Mouse (Mus musculus): Measurements from ENCODE around the gene Ube2ql1. TPM values are rescaled to one million over a fixed set of nuclear protein-coding genes. Genes with fewer than 3 reads are reported as not detected.

The Ube2ql1 gene
- polyA plus RNA-seq, 1 experiment = 1.7 TPM

GRCm38 (mm10) chr13:69717860-69718598 is 21.7 kb downstream of the Ube2ql1 start:
- TF ChIP-seq POLR2A (IDR thresholded peaks at IDR 0.05; ENCODE audit: low read depth, low read length) (no peak), CTCF (IDR thresholded peaks at IDR 0.05; ENCODE audit: borderline replicate concordance, insufficient read depth, low read length) (no peak)
- Histone ChIP-seq H3K27ac (ENCODE audit: insufficient read depth, low read length) (no peak overlapping the region), H3K4me3 (ENCODE audit: insufficient read depth, low read length) (no peak overlapping the region), H3K4me1 (ENCODE audit: control insufficient read depth, insufficient read depth, low read length) (no peaks in the 10 kb centered on the region; the same call in 1 of the 2 replicates)

GRCm38 (mm10) chr13:69708236-69708635 is 31.5 kb downstream of the Ube2ql1 start:
- TF ChIP-seq CTCF (IDR thresholded peaks at IDR 0.05; ENCODE audit: borderline replicate concordance, insufficient read depth, low read length) (no peak), POLR2A (IDR thresholded peaks at IDR 0.05; ENCODE audit: low read depth, low read length) (no peak)
- H3K4me1 ChIP-seq (ENCODE audit: control insufficient read depth, insufficient read depth, low read length) = no peaks in the 10 kb centered on the region
- no peak overlapping the region for H3K27ac ChIP-seq (ENCODE audit: insufficient read depth, low read length)
- no peak overlapping the region for H3K4me3 ChIP-seq (ENCODE audit: insufficient read depth, low read length)

GRCm38 (mm10) chr13:69707496-69707895 is 32.2 kb downstream of the Ube2ql1 start:
- TF ChIP-seq POLR2A (IDR thresholded peaks at IDR 0.05; ENCODE audit: low read depth, low read length) (no peak), CTCF (IDR thresholded peaks at IDR 0.05; ENCODE audit: borderline replicate concordance, insufficient read depth, low read length) (no peak)
- Histone ChIP-seq H3K4me3 (ENCODE audit: insufficient read depth, low read length) (no peak overlapping the region), H3K27ac (ENCODE audit: insufficient read depth, low read length) (no peak overlapping the region), H3K4me1 (ENCODE audit: control insufficient read depth, insufficient read depth, low read length) (no peaks in the 10 kb centered on the region)

GRCm38 (mm10) chr13:69706919-69707318 is 32.8 kb downstream of the Ube2ql1 start:
- Histone ChIP-seq H3K4me1 (ENCODE audit: control insufficient read depth, insufficient read depth, low read length) (no peaks in the 10 kb centered on the region), H3K27ac (ENCODE audit: insufficient read depth, low read length) (no peak overlapping the region), H3K4me3 (ENCODE audit: insufficient read depth, low read length) (no peak overlapping the region)
- TF ChIP-seq POLR2A (IDR thresholded peaks at IDR 0.05; ENCODE audit: low read depth, low read length) (no peak), CTCF (IDR thresholded peaks at IDR 0.05; ENCODE audit: borderline replicate concordance, insufficient read depth, low read length) (no peak)

DNA sequence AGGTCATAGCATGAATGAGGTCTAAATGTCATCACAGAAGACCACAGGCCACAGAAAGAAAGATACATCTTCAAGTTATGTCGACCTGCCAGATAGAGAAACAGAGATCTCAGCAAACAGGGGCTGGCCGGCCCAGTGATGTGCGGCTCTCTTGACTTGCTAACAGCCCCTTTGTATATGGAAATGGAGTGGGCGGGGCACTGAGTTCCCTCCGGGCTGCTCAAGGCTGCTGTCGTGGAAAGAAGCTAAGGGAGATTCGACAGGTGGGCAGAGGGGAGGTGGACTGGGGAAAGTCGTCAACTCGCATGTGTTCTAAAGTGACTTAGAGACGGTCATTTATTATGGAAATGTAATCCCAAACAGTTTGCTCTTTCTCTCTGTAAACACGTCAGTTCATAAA is 36.2 kb downstream of the Ube2ql1 start:
- no peak overlapping the region for H3K27ac ChIP-seq (ENCODE audit: insufficient read depth, low read length)
- no peak for TF ChIP-seq POLR2A (IDR thresholded peaks at IDR 0.05; ENCODE audit: low read depth, low read length)
- no peak overlapping the region for H3K4me3 ChIP-seq (ENCODE audit: insufficient read depth, low read length)
- H3K4me1 ChIP-seq (ENCODE audit: control insufficient read depth, insufficient read depth, low read length) = no peaks in the 10 kb centered on the region

- Histone ChIP-seq H3K27ac (ENCODE audit: insufficient read depth, low read length) (no peak overlapping the region), H3K4me3 (ENCODE audit: insufficient read depth, low read length) (no peak overlapping the region), H3K4me1 (ENCODE audit: control insufficient read depth, insufficient read depth, low read length) (no peaks in the 10 kb centered on the region)
- TF ChIP-seq CTCF (IDR thresholded peaks at IDR 0.05; ENCODE audit: borderline replicate concordance, insufficient read depth, low read length) (no peak), POLR2A (IDR thresholded peaks at IDR 0.05; ENCODE audit: low read depth, low read length) (no peak)
Observed at GRCm38 (mm10) chr13:69701397-69701796, 38.3 kb downstream of the Ube2ql1 start.

GRCm38 (mm10) chr13:69700827-69701226 is 38.9 kb downstream of the Ube2ql1 start:
- TF ChIP-seq POLR2A (IDR thresholded peaks at IDR 0.05; ENCODE audit: low read depth, low read length) = no peak
- no peak for TF ChIP-seq CTCF (IDR thresholded peaks at IDR 0.05; ENCODE audit: borderline replicate concordance, insufficient read depth, low read length)
- Histone ChIP-seq H3K4me1 (ENCODE audit: control insufficient read depth, insufficient read depth, low read length) (no peaks in the 10 kb centered on the region), H3K27ac (ENCODE audit: insufficient read depth, low read length) (no peak overlapping the region), H3K4me3 (ENCODE audit: insufficient read depth, low read length) (no peak overlapping the region)

DNA sequence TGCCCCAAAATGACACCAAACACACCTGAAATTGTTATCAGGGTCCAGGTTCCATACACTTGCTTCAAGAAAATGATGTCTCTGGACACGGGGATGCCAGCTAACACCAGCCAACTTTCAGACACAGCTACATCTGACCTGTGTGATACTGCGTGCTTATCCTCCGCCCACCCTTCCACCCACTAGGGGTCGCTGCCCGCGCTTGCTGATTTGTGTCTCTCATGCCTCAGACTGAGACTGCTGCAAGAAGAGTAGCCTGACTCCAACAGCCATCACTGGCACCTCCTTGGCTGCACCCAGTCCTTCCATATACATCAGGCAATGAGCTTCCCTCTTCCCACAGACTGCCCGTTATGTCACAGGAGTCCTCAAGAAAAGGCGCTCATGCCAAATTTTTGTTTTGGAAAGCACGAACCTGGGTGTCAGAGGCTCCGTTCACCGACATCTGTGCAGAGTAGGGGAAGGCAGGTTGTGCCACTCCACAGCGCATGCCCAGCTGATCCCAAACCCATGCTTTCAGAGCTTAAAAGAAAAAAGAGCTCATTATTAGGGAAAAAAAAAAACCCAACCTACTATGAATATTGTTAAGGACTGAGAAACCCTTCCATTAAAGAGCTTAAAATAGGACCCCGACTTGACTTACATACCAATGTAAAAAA is 43.2 kb downstream of the Ube2ql1 start:
- no peak for TF ChIP-seq POLR2A (IDR thresholded peaks at IDR 0.05; ENCODE audit: low read depth, low read length)
- TF ChIP-seq CTCF (IDR thresholded peaks at IDR 0.05; ENCODE audit: borderline replicate concordance, insufficient read depth, low read length) = peak; percentile 77
- Histone ChIP-seq H3K27ac (ENCODE audit: insufficient read depth, low read length) (no peak overlapping the region), H3K4me3 (ENCODE audit: insufficient read depth, low read length) (no peak overlapping the region), H3K4me1 (ENCODE audit: control insufficient read depth, insufficient read depth, low read length) (no peaks in the 10 kb centered on the region)

GRCm38 (mm10) chr13:69691074-69691473 is 48.6 kb downstream of the Ube2ql1 start:
- TF ChIP-seq CTCF (IDR thresholded peaks at IDR 0.05; ENCODE audit: borderline replicate concordance, insufficient read depth, low read length) (peak; percentile 47; the same call in 1 of the 2 replicates), POLR2A (IDR thresholded peaks at IDR 0.05; ENCODE audit: low read depth, low read length) (no peak)
- H3K4me1 ChIP-seq (ENCODE audit: control insufficient read depth, insufficient read depth, low read length) = no peaks in the 10 kb centered on the region
- H3K4me3 ChIP-seq (ENCODE audit: insufficient read depth, low read length) = no peak overlapping the region
- no peak overlapping the region for H3K27ac ChIP-seq (ENCODE audit: insufficient read depth, low read length)

GRCm38 (mm10) chr13:69687023-69687422 is 52.7 kb downstream of the Ube2ql1 start:
- TF ChIP-seq CTCF (IDR thresholded peaks at IDR 0.05; ENCODE audit: borderline replicate concordance, insufficient read depth, low read length) = peak; percentile 23; the same call in 1 of the 2 replicates
- no peak for TF ChIP-seq POLR2A (IDR thresholded peaks at IDR 0.05; ENCODE audit: low read depth, low read length)
- Histone ChIP-seq H3K27ac (ENCODE audit: insufficient read depth, low read length) (no peak overlapping the region), H3K4me1 (ENCODE audit: control insufficient read depth, insufficient read depth, low read length) (no peaks in the 10 kb centered on the region), H3K4me3 (ENCODE audit: insufficient read depth, low read length) (no peak overlapping the region)
